In the genomic region with DNA sequence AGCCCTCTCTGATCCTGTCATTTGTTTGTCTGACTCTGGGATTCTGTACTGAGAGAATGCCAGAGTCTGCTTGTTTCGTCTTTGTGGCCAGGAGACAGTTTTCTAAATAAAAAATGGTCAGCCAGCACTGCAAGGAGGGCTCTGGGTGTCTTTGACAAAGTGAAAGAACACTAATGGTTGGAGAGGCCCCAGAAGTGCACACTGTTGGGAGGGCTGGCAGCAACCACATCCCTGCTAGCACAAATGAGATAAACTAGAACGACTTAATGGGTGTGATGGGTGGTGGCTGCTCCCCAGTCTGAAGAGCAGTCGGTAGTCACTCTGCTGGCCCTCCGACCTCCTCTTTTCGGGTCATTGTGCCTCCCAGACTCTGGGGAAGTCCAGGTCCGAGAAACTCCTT, we compare ENCODE assay signal across 8 mouse cellular contexts. TPM values are rescaled to one million over a fixed set of nuclear protein-coding genes. Genes with fewer than 3 reads are reported as not detected.
DNase-seq lines count a peak whose midpoint lies in the region; ATAC-seq and TF ChIP-seq lines count a peak whose summit lies in the region.

No protein-coding gene starts in this region.

- no peak for TF ChIP-seq POLR2A in brain, embryonic 14.5 days (IDR thresholded peaks at IDR 0.05; ENCODE audit: borderline replicate concordance, extremely low read depth, insufficient read depth, insufficient read length, poor library complexity, severe bottlenecking)

- peak; percentile 29 to 35 for DNase-seq in heart, adult 18-20 months
- DNase-seq in heart, postnatal 36 days: no peak
- peak; percentile 41 for DNase-seq in brain, embryonic 14.5 days (ENCODE audit: low read depth)
- peak; percentile 89 for DNase-seq in midbrain, embryonic 11.5 days (ENCODE audit: low spot score, missing footprints)
- no peak for DNase-seq in urinary bladder, postnatal 25 days (ENCODE audit: low spot score)
- DNase-seq in layer of hippocampus, postnatal 14 days (ENCODE audit: low spot score in 2 of 2): no peak
- no peak for DNase-seq in kidney, adult 11 months

- H3K4me1 ChIP-seq in hindbrain, embryonic 12.5 days: peaks cover 62% of the 10 kb centered on the region
- peaks cover 59% of the 10 kb centered on the region for H3K4me1 ChIP-seq in midbrain, embryonic 11.5 days (ENCODE audit: control insufficient read depth, insufficient read depth, low read length)

- intact Hi-C loops in heart, postnatal 36 days (cut with DNase I): loop anchor here (2.0 to 5.0 kb wide), 3 partner anchors 78 to 352 kb away; partner anchors contain the start of gene Mark2

- 25% methylated on average over 6 of the region's 6 CpGs for WGBS in hindbrain, embryonic 12.5 days
- WGBS in midbrain, embryonic 11.5 days: 39% methylated on average over 6 of the region's 6 CpGs

- H3K4me2 ChIP-seq in hindbrain, embryonic 12.5 days (replicated peaks): peak overlapping the region; percentile 76
- peak overlapping the region; percentile 75 for H3K4me2 ChIP-seq in midbrain, embryonic 11.5 days

- no peak for ATAC-seq in hindbrain, embryonic 12.5 days (ENCODE audit: low FRiP score)
- ATAC-seq in midbrain, embryonic 11.5 days (ENCODE audit: low FRiP score): no peak

- no peak for TF ChIP-seq CTCF in brain, embryonic 14.5 days (IDR thresholded peaks at IDR 0.05; ENCODE audit: borderline replicate concordance, extremely low read depth, insufficient read depth, insufficient read length)

- H3K9ac ChIP-seq in hindbrain, embryonic 12.5 days: peak overlapping the region; percentile 99
- peak overlapping the region; percentile 100 for H3K9ac ChIP-seq in midbrain, embryonic 11.5 days (ENCODE audit: low read length)

- peaks cover 41% of the 10 kb centered on the region for H3K36me3 ChIP-seq in hindbrain, embryonic 12.5 days
- peaks cover 16% of the 10 kb centered on the region for H3K36me3 ChIP-seq in midbrain, embryonic 11.5 days (ENCODE audit: control insufficient read depth, insufficient read depth, low read length)

- H3K27me3 ChIP-seq in hindbrain, embryonic 12.5 days: no peaks in the 10 kb centered on the region; the same call in 1 of the 2 replicates
- no peaks in the 10 kb centered on the region for H3K27me3 ChIP-seq in midbrain, embryonic 11.5 days (ENCODE audit: control insufficient read depth, insufficient read depth, low read length)

- peak overlapping the region; percentile 89 for H3K4me3 ChIP-seq in hindbrain, embryonic 12.5 days
- peak overlapping the region; percentile 98 for H3K4me3 ChIP-seq in midbrain, embryonic 11.5 days (ENCODE audit: low read depth, low read length)

- H3K9me3 ChIP-seq in hindbrain, embryonic 12.5 days (replicated peaks): 0 out of 2 replicates have a peak, but pooled peaks cover 3% of the 10 kb centered on the region
- H3K9me3 ChIP-seq in midbrain, embryonic 11.5 days (ENCODE audit: control insufficient read depth, low read length): no peaks in the 10 kb centered on the region

- peak overlapping the region; percentile 99 for H3K27ac ChIP-seq in hindbrain, embryonic 12.5 days
- H3K27ac ChIP-seq in midbrain, embryonic 11.5 days (ENCODE audit: low read depth, low read length): no peak overlapping the region

RNA-seq across cellular contexts. Expression of gene 2700081O15Rik, which starts 1.7 kb away (rescaled TPM):
- total RNA-seq in heart, adult 18-20 months (2021): 10 to 100 TPM; 11.5 to 11.8 TPM
- total RNA-seq in heart, postnatal 36 days (2021): 10 to 100 TPM; 15.3 to 17.7 TPM
- polyA plus RNA-seq in brain, embryonic 14.5 days (2012; rRNA removed): 162 and 167 TPM in 2 replicates
- polyA plus RNA-seq in hindbrain, embryonic 12.5 days (2016; fragmentation: Nextera tagmentation; extraction: Ambion mirVana): 18.0 and 20.1 TPM in 2 replicates
- polyA plus RNA-seq in midbrain, embryonic 11.5 days (2014; fragmentation: Nextera tagmentation; extraction: Ambion mirVana): 12.3 and 13.2 TPM in 2 replicates
- 10 to 100 TPM; 57.8 to 64.3 TPM for total RNA-seq in layer of hippocampus, postnatal 14 days (2021)

RNA-seq across cellular contexts. Expression of gene Spindoc, which starts 36.3 kb away (rescaled TPM):
- total RNA-seq in heart, adult 18-20 months (2021): 10 to 100 TPM; 12.9 to 14.9 TPM
- total RNA-seq in heart, postnatal 36 days (2021): 10 to 100 TPM; 13.1 to 13.4 TPM
- polyA plus RNA-seq in brain, embryonic 14.5 days (2012; rRNA removed): 48.2 and 49.2 TPM in 2 replicates
- 37.8 and 44.1 TPM in 2 replicates for polyA plus RNA-seq in hindbrain, embryonic 12.5 days (2016; fragmentation: Nextera tagmentation; extraction: Ambion mirVana)
- 23.2 and 25.3 TPM in 2 replicates for polyA plus RNA-seq in midbrain, embryonic 11.5 days (2014; fragmentation: Nextera tagmentation; extraction: Ambion mirVana)
- 10 to 100 TPM; 32.8 to 33.9 TPM for total RNA-seq in layer of hippocampus, postnatal 14 days (2021)

Comparison
In these comparisons a context has a peak if more than half of its experiments do, and no peak if none do; other contexts are left out.
1. DNase-seq: peak in heart, adult 18-20 months (2 of 2), brain, embryonic 14.5 days (single experiment) and midbrain, embryonic 11.5 days (single experiment); none in heart, postnatal 36 days (0 of 2), urinary bladder, postnatal 25 days (single experiment), layer of hippocampus, postnatal 14 days (0 of 2) and kidney, adult 11 months (single experiment).